Mouse (Mus musculus) intestine, postnatal 0 days (tissue): ENCODE data around the gene Fgfr2. TPM values are rescaled to one million over a fixed set of nuclear protein-coding genes. Genes with fewer than 3 reads are reported as not detected.

ENCODE experiments used
- ATAC-seq: fragments of 200-750 bp; cut with Nextera tagmentation; 2 replicates; pipeline ENCODE4 v1.8.0; 2017; ENCODE audit warnings: mild to moderate bottlenecking, moderate TSS enrichment, moderate library complexity
- H3K27ac ChIP-seq: fragments of 300-500 bp; sonication (generic); 2 replicates; pipeline ENCODE4 v1.5.1; 2014; ENCODE audit warnings: mild to moderate bottlenecking, low read depth, low read length, moderate library complexity
- H3K27me3 ChIP-seq: fragments of 300-500 bp; sonication (generic); replicated peaks from 2 replicates; pipeline ENCODE4 v1.6.1; 2014; ENCODE audit warnings: low read length, mixed read lengths; ENCODE audit not compliant: control insufficient read depth, insufficient read depth
- H3K36me3 ChIP-seq: fragments of 300-500 bp; sonication (generic); 2 replicates; pipeline ENCODE4 v1.6.1; 2014; ENCODE audit warnings: mild to moderate bottlenecking, moderate library complexity; ENCODE audit not compliant: control insufficient read depth, insufficient read depth
- H3K4me1 ChIP-seq: fragments of 300-500 bp; sonication (generic); replicated peaks from 2 replicates; pipeline ENCODE4 v1.6.1; 2014; ENCODE audit warnings: antibody characterized with exemption, low read length, mixed read lengths; ENCODE audit not compliant: control insufficient read depth, insufficient read depth
- H3K4me2 ChIP-seq: fragments of 300-500 bp; sonication (generic); replicated peaks from 2 replicates; pipeline ENCODE4 v1.6.1; 2014; ENCODE audit warnings: low read depth, mild to moderate bottlenecking, moderate library complexity
- H3K4me3 ChIP-seq: fragments of 300-500 bp; sonication (generic); 2 replicates; pipeline ENCODE4 v1.5.1; 2014; ENCODE audit warnings: low read depth, low read length
- H3K9ac ChIP-seq: fragments of 300-500 bp; sonication (generic); 2 replicates; pipeline ENCODE4 v1.6.1; 2014; ENCODE audit warnings: mild to moderate bottlenecking, low read depth, low read length
- H3K9me3 ChIP-seq: fragments of 300-500 bp; sonication (generic); 2 replicates; pipeline ENCODE4 v1.6.1; 2016; ENCODE audit warnings: mixed run types; ENCODE audit not compliant: control insufficient read depth
- CTCF ChIP-seq: sonication (generic); IDR thresholded peaks from 2 replicates; pipeline ENCODE4 v1.5.1; 2016; ENCODE audit warnings: low read depth, mild to moderate bottlenecking, control low read depth, antibody characterized with exemption, moderate library complexity
- WGBS: fragments of 180-500 bp; shearing (Covaris S2); extraction: QIAGEN DNeasy Blood & Tissue Kit; methylation state at CpG from one replicate; pipeline ENCODE4 v1.1.7; 2014; 5-methylcytosine and 5-hydroxymethylcytosine counted together
- polyA plus RNA-seq: library from polyadenylated mRNA; unstranded; fragments of >200 nt; fragmentation: Nextera tagmentation; extraction: Ambion mirVana; gene quantifications from 2 replicates; pipeline ENCODE4 v1.2.1, GENCODE M21; 2015

Gene Fgfr2
- polyA plus RNA-seq, 1 experiment from 2014 or later, result 29.5 TPM

DNA sequence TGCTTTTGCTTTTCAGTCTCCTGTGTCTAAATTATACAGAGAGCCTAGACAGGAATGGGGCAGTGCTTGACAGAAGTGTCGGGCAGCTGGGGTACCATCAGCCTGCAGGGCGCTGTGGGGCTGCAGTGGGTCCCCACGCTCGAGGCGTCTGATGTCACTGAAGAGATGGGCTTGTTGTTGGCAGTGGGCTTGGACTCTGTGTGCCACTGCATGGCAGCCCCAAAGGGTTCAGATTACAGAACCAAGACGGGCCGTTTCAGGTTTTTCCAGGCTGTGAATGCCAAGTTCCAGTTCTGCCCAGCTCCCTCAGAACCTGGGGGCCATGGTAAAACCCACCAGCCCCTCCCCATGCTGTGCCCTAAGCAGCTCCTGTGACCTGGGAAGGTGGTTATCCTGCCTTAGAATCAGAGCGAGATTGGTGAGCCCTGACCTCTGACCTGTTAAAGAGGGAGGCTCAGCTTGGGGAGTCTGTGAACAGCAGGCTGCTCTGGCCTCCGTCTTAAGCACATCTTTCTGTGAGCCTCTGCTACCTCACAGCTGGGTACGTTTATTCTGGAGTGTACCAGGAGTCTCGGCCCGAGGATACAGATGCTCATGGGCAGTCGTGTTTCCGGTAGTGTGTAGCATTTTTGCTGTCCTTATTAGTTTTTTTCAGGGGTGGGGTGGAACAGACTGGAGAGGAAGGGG, 465.6 kb downstream of the Fgfr2 start:
- Histone ChIP-seq H3K9me3 (no peaks in the 10 kb centered on the region), H3K4me2 (no peak overlapping the region), H3K27ac (peak overlapping the region; percentile 28; the same call in 1 of the 2 replicates), H3K4me1 (peaks cover 18% of the 10 kb centered on the region; the same call in 1 of the 2 replicates), H3K4me3 (no peak overlapping the region), H3K27me3 (no peaks in the 10 kb centered on the region), H3K9ac (no peak overlapping the region), H3K36me3 (no peaks in the 10 kb centered on the region; the same call in 1 of the 2 replicates)
- no peak for ATAC-seq
- 58% methylated on average over 14 of the region's 14 CpGs for WGBS
- TF ChIP-seq CTCF, result no peak

DNA sequence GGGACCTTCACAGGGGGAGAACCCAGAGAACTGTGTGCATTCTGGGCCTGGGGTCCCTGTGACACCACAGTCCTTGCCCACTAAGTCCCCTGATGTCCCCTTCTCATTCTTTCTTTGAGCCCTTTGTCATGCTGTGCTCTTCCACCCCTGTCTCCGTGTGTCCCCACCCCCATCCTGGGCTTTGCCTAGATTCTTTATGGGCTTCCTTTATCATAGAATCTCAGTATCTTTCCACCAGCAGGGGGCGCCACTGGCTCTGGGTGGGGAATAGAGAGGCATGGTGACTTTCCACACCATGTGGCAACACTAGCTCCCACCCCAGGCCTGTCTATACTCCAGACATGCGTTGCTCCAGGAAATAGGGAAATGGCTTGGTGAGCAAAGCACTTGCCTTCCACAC, 466.6 kb downstream of the Fgfr2 start:
- ATAC-seq, result peak; percentile 76
- Histone ChIP-seq H3K9ac (no peak overlapping the region; the same call in 1 of the 2 replicates), H3K4me1 (peaks cover 18% of the 10 kb centered on the region; the same call in 1 of the 2 replicates), H3K36me3 (peaks cover under 1% of the 10 kb centered on the region; the same call in 1 of the 2 replicates), H3K4me2 (peak overlapping the region; percentile 40; the same call in 1 of the 2 replicates), H3K4me3 (no peak overlapping the region), H3K27me3 (no peaks in the 10 kb centered on the region), H3K27ac (peak overlapping the region; percentile 58; the same call in 1 of the 2 replicates), H3K9me3 (no peaks in the 10 kb centered on the region)
- TF ChIP-seq CTCF, result peak; percentile 91
- WGBS, result 4% methylated on average over 3 of the region's 3 CpGs

DNA sequence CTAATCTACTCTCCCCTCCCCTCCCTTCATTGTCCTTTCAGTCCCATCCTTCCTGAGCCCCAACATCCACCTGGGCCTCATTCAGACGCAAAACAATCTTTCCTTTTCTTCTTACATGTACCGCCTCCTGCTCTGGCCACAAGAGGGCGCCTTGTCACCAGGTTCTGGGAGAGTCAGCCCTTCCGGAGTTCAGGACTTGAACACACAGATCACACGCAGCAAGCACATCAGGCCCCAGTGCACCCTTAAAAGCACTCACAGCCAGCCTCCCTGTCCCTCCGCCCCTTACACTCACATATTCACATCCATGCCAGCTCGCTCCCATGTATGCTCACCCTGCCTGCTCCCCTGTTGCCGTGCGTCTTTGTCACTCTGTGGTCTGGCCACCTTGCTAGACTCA, 467.1 kb downstream of the Fgfr2 start:
- no peaks in the 10 kb centered on the region for H3K9me3 ChIP-seq
- H3K9ac ChIP-seq, result no peak overlapping the region; the same call in 1 of the 2 replicates
- no peaks in the 10 kb centered on the region for H3K27me3 ChIP-seq
- 25% methylated on average over 9 of the region's 9 CpGs for WGBS
- H3K4me3 ChIP-seq, result no peak overlapping the region
- H3K4me2 ChIP-seq, result peak overlapping the region; percentile 40; the same call in 1 of the 2 replicates
- peaks cover 18% of the 10 kb centered on the region; the same call in 1 of the 2 replicates for H3K4me1 ChIP-seq
- H3K27ac ChIP-seq, result peak overlapping the region; percentile 58; the same call in 1 of the 2 replicates
- ATAC-seq, result peak; percentile 61
- TF ChIP-seq CTCF, result peak; percentile 96
- peaks cover 5% of the 10 kb centered on the region; the same call in 1 of the 2 replicates for H3K36me3 ChIP-seq

DNA sequence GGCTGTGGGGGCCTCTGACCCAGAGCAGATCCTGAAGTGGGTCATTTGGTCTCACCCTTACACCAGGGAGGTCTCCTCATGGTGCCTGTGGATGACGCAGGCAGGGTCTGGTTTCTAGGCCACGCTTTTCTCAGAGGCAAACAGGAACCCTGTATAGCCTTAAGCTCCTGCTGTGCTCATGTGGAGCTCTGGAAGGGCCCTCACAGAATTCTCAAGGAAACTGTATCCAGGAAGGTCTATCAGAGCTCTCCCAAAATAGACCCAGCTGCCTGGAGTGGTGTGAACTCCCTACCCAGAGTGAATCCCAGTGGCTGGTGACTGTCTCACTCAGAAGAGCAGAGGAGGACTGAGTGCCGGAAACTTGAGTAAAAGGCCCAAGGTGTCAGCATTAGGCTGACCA, 468.7 kb downstream of the Fgfr2 start:
- WGBS, result 93% methylated on average over 3 of the region's 3 CpGs
- H3K9ac ChIP-seq, result no peak overlapping the region
- TF ChIP-seq CTCF, result no peak
- H3K27ac ChIP-seq, result no peak overlapping the region
- peaks cover 13% of the 10 kb centered on the region; the same call in 1 of the 2 replicates for H3K4me1 ChIP-seq
- peaks cover 14% of the 10 kb centered on the region; the same call in 1 of the 2 replicates for H3K36me3 ChIP-seq
- H3K9me3 ChIP-seq, result no peaks in the 10 kb centered on the region
- no peak overlapping the region for H3K4me2 ChIP-seq
- ATAC-seq, result no peak
- H3K27me3 ChIP-seq, result no peaks in the 10 kb centered on the region
- H3K4me3 ChIP-seq, result no peak overlapping the region

DNA sequence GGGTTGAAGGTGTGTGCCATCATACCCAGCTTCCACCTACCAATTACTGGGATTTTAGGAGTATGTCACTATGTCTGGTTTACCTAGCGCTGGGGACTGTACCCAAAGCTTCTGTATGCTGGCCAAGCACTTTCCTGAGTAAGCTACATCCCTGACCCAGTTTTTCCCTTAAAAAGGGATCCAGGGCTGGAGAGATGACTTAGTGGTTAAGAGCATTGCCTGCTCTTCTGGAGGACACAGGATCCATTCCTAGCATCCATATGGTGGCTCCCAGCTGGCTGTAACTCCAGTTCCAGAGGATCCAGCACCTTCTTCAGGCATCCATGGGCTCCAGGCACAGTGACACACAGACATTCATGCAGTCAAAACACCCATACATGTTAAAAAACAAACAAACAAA, 476.6 kb downstream of the Fgfr2 start:
- H3K4me3 ChIP-seq, result no peak overlapping the region
- H3K27me3 ChIP-seq, result no peaks in the 10 kb centered on the region
- peaks cover 7% of the 10 kb centered on the region; the same call in 1 of the 2 replicates for H3K4me1 ChIP-seq
- no peak overlapping the region for H3K4me2 ChIP-seq
- no peaks in the 10 kb centered on the region for H3K9me3 ChIP-seq
- no peak overlapping the region for H3K9ac ChIP-seq
- peaks cover 17% of the 10 kb centered on the region; the same call in 1 of the 2 replicates for H3K36me3 ChIP-seq
- 100% methylated on average over 1 of the region's 1 CpGs for WGBS
- TF ChIP-seq CTCF, result no peak
- no peak overlapping the region for H3K27ac ChIP-seq
- no peak for ATAC-seq

DNA sequence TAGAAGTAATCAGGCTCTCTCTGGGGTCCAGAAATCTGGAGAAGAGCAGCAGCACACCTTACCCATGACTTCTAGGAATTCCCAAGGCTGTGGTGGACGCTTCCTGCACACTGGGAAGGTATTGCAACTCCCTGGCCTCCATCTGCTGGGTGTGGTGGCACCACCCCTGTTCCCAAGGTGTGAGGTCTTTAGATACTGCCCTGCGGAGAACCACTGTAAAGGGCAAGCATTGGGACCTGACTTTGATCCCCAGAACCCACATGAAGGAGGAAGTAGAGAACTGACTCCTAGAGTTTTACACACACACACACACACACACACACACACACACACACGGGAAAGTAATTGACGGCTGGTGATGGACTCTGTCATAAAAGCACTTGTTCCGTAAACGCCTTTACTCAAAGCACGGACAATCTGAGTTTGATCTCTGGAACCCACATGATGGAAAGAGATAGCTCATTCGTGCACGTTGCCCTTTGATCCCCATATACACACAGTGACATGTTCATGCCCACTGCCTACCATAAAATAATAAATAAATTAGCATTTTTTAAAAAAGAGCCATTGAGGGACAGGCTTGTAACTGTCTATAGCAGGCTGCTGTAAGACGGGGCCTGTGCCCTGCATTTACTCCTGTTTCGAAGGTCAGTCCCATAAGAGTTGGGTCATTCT, 478.4 kb downstream of the Fgfr2 start:
- Histone ChIP-seq H3K4me3 (no peak overlapping the region), H3K9ac (no peak overlapping the region), H3K36me3 (peaks cover 4% of the 10 kb centered on the region; the same call in 1 of the 2 replicates), H3K4me1 (peaks cover 7% of the 10 kb centered on the region; the same call in 1 of the 2 replicates), H3K27me3 (no peaks in the 10 kb centered on the region), H3K4me2 (peak overlapping the region; percentile 24), H3K9me3 (no peaks in the 10 kb centered on the region), H3K27ac (peak overlapping the region; percentile 88)
- WGBS, result 40% methylated on average over 11 of the region's 11 CpGs
- no peak for TF ChIP-seq CTCF
- ATAC-seq, result peak; percentile 91
